Mouse (Mus musculus) CD4-positive naive resting alpha-beta T cell, adult 76 days (primary cell): ENCODE measurements around the gene Olfr576. TPM values are rescaled to one million over a fixed set of nuclear protein-coding genes. Genes with fewer than 3 reads are reported as not detected.

Source experiments
- total RNA-seq: library from RNA; stranded (reverse); gene quantifications from one replicate; pipeline ENCODE4 v1.2.4, GENCODE M21; 2023

The Olfr576 gene
- not detected for total RNA-seq

DNA sequence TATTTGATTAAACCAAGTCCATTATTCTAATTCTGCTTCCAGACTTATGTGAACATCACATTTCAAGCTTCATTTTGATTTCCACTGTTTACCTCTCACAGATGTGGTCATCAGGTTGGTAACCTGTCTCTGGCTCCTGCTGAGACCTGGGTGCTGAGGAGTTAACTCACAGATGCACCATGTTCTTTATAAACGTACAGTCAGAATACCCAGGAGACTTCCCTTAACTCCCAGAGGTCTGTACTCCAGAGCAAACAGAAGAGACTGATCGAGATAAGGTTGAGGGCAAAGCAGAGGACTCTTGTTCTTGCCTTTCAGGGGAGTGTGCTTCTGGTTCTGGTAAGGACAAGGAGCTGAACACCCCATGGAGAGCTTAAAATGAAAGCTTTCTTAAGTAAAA lies at the start of gene Olfr576:
Gene Olfr576 (plus strand): TSS at position 301 of the 400 bp plus-strand sequence.

DNA sequence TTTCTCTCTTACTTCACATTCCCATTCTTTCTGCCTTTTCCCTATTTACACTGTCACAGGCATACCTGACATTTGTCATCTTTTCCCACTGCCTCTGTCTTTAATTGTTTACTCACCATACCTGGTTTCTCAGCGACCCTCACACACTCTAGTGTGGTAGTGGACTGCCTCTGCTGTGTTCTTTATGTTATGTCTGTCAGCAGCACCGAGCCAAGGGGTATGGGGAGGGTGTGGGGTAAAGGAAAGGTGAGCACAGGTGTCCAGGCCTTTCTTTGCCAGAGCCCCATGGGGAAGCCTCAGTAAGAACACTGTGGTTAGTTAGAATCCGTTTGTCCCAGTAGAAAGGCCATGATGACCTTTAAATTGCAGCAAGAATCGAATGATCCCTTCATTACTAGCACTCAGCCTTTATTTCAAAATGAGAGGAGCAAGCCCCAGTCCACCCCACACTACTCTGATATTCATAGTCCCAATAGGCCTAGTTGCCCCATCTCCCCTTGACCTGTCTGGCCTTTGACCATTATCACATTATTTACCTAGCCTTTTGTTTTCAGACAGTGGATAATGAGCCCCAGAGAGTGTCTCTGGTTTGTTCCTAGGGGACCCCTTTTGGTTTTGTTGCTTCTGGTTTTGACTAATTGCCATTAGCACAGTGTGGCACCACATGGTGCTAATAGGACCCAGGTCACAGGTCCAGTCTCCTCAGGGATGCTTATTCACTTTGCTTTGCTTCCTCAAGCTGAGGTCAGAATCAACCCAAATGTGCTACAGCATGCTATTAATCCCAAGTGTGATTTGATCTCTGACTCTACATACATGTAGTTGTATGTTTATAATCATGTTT lies 45.2 kb upstream of the Olfr576 start, which contains the start of gene Olfr571:
Gene Olfr571 (minus strand): TSS at position 505 of the 844 bp plus-strand sequence.

GRCm38 (mm10) chr7:102924109-102924508 lies 38.4 kb upstream of the Olfr576 start, which contains the start of gene Olfr572:
Gene Olfr572, plus strand, starts transcription at chr7:102924409.

DNA sequence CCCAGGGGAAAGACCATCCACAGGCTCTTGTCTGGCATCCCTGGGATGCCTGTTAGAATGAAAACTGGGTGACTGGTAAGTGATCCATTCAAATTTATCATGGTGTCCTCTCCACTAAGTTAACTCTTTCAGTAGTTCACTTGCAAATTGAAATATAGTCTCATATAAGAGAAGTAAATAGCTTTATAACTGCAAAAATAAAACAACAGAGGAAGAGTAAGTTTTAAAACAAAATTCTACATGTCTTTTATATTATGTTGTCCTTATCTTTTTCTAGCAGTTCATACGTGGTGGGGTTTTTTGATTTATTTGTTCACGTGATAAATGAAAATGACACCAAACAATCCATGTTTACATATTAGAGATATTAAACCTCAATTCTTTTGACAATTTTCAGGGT lies 20.0 kb upstream of the Olfr576 start, which contains the start of gene Olfr573-ps1:
Gene Olfr573-ps1 (minus strand): TSS at position 101 of the 400 bp plus-strand sequence.

DNA sequence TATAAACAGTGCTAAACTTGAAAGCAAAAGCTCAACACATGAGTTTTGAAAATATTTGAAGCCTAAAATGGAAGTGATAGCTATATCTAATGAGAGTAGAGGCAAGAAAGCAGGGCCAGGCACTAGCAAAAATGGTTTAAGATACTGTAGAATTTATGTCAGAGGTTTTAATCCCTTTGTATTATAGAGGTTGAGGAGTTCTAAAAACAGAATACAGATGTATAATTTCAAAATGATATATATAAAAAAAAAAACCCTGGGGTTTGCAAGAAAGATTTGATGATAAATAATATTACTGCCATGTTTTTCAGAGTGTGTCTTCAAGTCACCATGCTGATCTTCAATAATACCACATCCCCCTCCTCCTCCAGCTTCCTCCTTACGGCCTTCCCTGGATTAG lies 14.3 kb upstream of the Olfr576 start, which contains the start of gene Olfr574:
Gene Olfr574 (plus strand): TSS at position 301 of the 400 bp plus-strand sequence.

GRCm38 (mm10) chr7:102958593-102958992 lies 3.9 kb upstream of the Olfr576 start, which contains the start of gene Olfr575:
Gene Olfr575, minus strand, starts transcription at chr7:102958775.

DNA sequence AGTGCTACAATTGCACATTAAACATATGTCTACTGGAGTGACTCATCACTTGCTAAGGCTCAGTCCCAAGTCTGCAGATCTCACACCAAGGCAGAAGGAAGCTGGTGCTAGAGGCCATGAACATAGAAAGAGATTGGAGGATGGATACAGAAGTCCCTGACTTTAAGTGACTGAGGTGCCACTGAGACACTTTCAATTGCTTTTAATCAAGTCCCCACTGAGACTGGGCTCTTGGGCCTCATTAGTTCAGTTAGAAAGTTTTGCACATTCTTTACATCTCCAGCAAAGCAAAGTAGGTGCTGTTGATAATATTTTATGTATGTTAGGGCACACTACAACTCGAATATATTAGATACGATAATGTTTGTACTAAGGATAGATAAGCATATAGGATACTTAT lies 13.4 kb downstream of the Olfr576 start, which contains the start of gene Olfr577:
Gene Olfr577 (minus strand): TSS at position 101 of the 400 bp plus-strand sequence.

GRCm38 (mm10) chr7:102989224-102989623 lies 26.8 kb downstream of the Olfr576 start, which contains the start of gene Olfr578:
Gene Olfr578, minus strand, starts transcription at chr7:102989324.

Other genes with a start within 250 kb of the Olfr576 start
- gene Olfr33, start 243.6 kb upstream of the Olfr576 start, total RNA-seq, result not detected
- not detected for gene Olfr559, start 235.2 kb upstream of the Olfr576 start, total RNA-seq
- not detected for gene Olfr560, start 203.3 kb upstream of the Olfr576 start, total RNA-seq
- gene Olfr78, start 203.2 kb upstream of the Olfr576 start, total RNA-seq, result not detected
- not detected for gene Olfr561, start 191.4 kb upstream of the Olfr576 start, total RNA-seq
- not detected for gene Olfr564, start 159.2 kb upstream of the Olfr576 start, total RNA-seq
- not detected for gene Olfr566, start 103.9 kb upstream of the Olfr576 start, total RNA-seq
- not detected for gene Olfr568, start 85.5 kb upstream of the Olfr576 start, total RNA-seq
- not detected for gene Olfr569, start 71.8 kb upstream of the Olfr576 start, total RNA-seq
- gene Olfr570, start 68.1 kb upstream of the Olfr576 start, total RNA-seq, result not detected
- not detected for gene Olfr571, start 45.1 kb upstream of the Olfr576 start, total RNA-seq
- gene Olfr572, start 38.3 kb upstream of the Olfr576 start, total RNA-seq, result not detected
- gene Olfr573-ps1, start 20.1 kb upstream of the Olfr576 start, total RNA-seq, result not detected
- not detected for gene Olfr574, start 14.2 kb upstream of the Olfr576 start, total RNA-seq
- not detected for gene Olfr575, start 3.9 kb upstream of the Olfr576 start, total RNA-seq
- not detected for gene Olfr577, start 13.3 kb downstream of the Olfr576 start, total RNA-seq
- not detected for gene Olfr578, start 26.7 kb downstream of the Olfr576 start, total RNA-seq
- gene Olfr582, start 75.4 kb downstream of the Olfr576 start, total RNA-seq, result not detected
- not detected for gene Olfr583, start 88.6 kb downstream of the Olfr576 start, total RNA-seq
- not detected for gene Olfr584, start 119.2 kb downstream of the Olfr576 start, total RNA-seq
- not detected for gene Olfr585, start 135.1 kb downstream of the Olfr576 start, total RNA-seq
- gene Olfr586, start 163.0 kb downstream of the Olfr576 start, total RNA-seq, result not detected
- gene Olfr588-ps1, start 178.2 kb downstream of the Olfr576 start, total RNA-seq, result not detected
- not detected for gene Olfr589, start 193.7 kb downstream of the Olfr576 start, total RNA-seq
- gene Olfr591, start 215.7 kb downstream of the Olfr576 start, total RNA-seq, result not detected
- not detected for gene Olfr592, start 222.1 kb downstream of the Olfr576 start, total RNA-seq
- gene Olfr593, start 249.2 kb downstream of the Olfr576 start, total RNA-seq, result not detected